Mouse (Mus musculus) midbrain, embryonic 14.5 days (tissue): ENCODE measurements around the gene Timm8a2. TPM values are rescaled to one million over a fixed set of nuclear protein-coding genes. Genes with fewer than 3 reads are reported as not detected.

ENCODE experiments used
- ATAC-seq: fragments of 200-750 bp; cut with Nextera tagmentation; 2 replicates; pipeline ENCODE4 v1.8.0; 2017; ENCODE audit warnings: moderate number of reproducible peaks, moderate library complexity; ENCODE audit not compliant: low FRiP score, low TSS enrichment
- DNase-seq: peaks from one replicate; pipeline ENCODE4 v3.0.0-alpha.2; 2015
- H3K27ac ChIP-seq: fragments of 300-500 bp; sonication (generic); replicated peaks from 2 replicates; pipeline ENCODE4 v1.5.1; 2014; ENCODE audit warnings: mild to moderate bottlenecking, low read depth, low read length, moderate library complexity
- H3K27me3 ChIP-seq: fragments of 300-500 bp; sonication (generic); 2 replicates; pipeline ENCODE4 v1.6.1; 2014; ENCODE audit warnings: low read length, control low read depth, mixed read lengths; ENCODE audit not compliant: control insufficient read depth, insufficient read depth
- H3K36me3 ChIP-seq: fragments of 300-500 bp; sonication (generic); 2 replicates; pipeline ENCODE4 v1.6.1; 2014; ENCODE audit warnings: low read length, control low read depth; ENCODE audit not compliant: control insufficient read depth, insufficient read depth
- H3K4me1 ChIP-seq: fragments of 300-500 bp; sonication (generic); 2 replicates; pipeline ENCODE4 v1.6.1; 2014; ENCODE audit warnings: mild to moderate bottlenecking, antibody characterized with exemption, low read length, control low read depth; ENCODE audit not compliant: control insufficient read depth, insufficient read depth
- H3K4me2 ChIP-seq: fragments of 300-500 bp; sonication (generic); 2 replicates; pipeline ENCODE4 v1.6.1; 2014; ENCODE audit warnings: mild to moderate bottlenecking, low read length, moderate library complexity
- H3K4me3 ChIP-seq: fragments of 300-500 bp; sonication (generic); replicated peaks from 2 replicates; pipeline ENCODE4 v1.5.1; 2014; ENCODE audit warnings: low read depth, low read length
- H3K9ac ChIP-seq: fragments of 300-500 bp; sonication (generic); replicated peaks from 2 replicates; pipeline ENCODE4 v1.6.1; 2014; ENCODE audit warnings: mild to moderate bottlenecking, low read length, moderate library complexity
- H3K9me3 ChIP-seq: fragments of 300-500 bp; sonication (generic); 2 replicates; pipeline ENCODE4 v1.6.1; 2016; ENCODE audit warnings: low read length, control low read depth, mixed read lengths; ENCODE audit not compliant: control insufficient read depth
- WGBS: fragments of 180-500 bp; shearing (Covaris S2); extraction: QIAGEN DNeasy Blood & Tissue Kit; methylation state at CpG from one replicate; pipeline ENCODE4 v1.1.7; 2014; 5-methylcytosine and 5-hydroxymethylcytosine counted together
- polyA plus RNA-seq: library from polyadenylated mRNA; unstranded; fragments of >200 nt; fragmentation: Nextera tagmentation; extraction: Ambion mirVana; gene quantifications from 2 replicates; pipeline ENCODE4 v1.2.1, GENCODE M21; 2014

Gene Timm8a2
- polyA plus RNA-seq = not detected in 2 replicates

DNA sequence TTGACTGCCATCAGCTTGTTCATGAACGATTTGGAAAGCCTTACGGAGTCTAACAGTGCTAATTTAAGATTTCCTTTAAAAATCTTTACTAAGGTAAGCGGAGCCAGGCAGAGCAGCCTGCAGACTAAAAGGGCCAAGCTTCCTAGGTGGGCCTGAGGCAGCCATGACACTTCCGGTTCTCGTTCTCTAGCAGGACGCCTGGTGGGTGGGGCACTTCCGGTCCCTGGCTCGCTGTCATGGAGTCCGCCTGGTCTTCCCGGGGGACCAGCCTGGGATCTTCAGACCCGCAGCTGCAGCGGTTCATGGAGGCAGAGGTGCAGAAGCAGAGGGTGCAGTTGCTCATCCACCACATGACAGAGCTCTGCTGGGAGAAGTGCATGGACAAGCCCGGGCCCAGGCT is at the start of gene Timm8a2:
Gene Timm8a2 (plus strand): TSS at position 224 of the 400 bp plus-strand sequence.
- no peak for ATAC-seq
- H3K27me3 ChIP-seq = no peaks in the 10 kb centered on the region
- H3K4me3 ChIP-seq = no peak within 1 kb of the TSS
- H3K36me3 ChIP-seq = no peaks in the 10 kb centered on the region
- H3K9ac ChIP-seq = no peak within 1 kb of the TSS
- no peaks in the 10 kb centered on the region for H3K4me1 ChIP-seq
- H3K27ac ChIP-seq = no peak within 1 kb of the TSS
- H3K4me2 ChIP-seq = no peak within 1 kb of the TSS
- DNase-seq = no peak
- no peaks in the 10 kb centered on the region; the same call in 1 of the 2 replicates for H3K9me3 ChIP-seq
- WGBS = 93% methylated on average over 13 of the region's 13 CpGs

DNA sequence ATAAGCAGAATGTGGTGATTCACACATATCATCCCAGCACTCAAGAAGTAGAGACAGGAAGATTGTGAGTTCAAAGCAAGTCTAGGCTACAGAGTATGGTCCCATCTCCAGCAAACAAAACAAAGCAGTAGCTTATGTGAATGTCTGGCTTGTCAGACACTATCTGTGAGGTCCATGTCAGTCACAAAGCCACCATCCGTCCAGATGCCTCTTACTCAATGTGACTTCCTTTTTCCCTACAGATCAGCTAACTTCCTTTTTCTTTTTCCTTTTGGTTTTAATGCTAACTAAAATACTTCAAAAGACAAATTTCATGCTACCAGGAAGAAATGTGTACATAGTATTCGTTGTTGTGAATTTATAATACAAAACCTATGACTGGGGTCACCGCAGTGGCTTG is 49.0 kb upstream of the Timm8a2 start:
- no peak for DNase-seq
- Histone ChIP-seq H3K9me3 (no peaks in the 10 kb centered on the region), H3K4me2 (no peak overlapping the region), H3K27ac (no peak overlapping the region), H3K4me1 (no peaks in the 10 kb centered on the region), H3K27me3 (no peaks in the 10 kb centered on the region), H3K4me3 (no peak overlapping the region), H3K9ac (no peak overlapping the region), H3K36me3 (no peaks in the 10 kb centered on the region)
- 80% methylated on average over 3 of the region's 3 CpGs for WGBS
- ATAC-seq = no peak

DNA sequence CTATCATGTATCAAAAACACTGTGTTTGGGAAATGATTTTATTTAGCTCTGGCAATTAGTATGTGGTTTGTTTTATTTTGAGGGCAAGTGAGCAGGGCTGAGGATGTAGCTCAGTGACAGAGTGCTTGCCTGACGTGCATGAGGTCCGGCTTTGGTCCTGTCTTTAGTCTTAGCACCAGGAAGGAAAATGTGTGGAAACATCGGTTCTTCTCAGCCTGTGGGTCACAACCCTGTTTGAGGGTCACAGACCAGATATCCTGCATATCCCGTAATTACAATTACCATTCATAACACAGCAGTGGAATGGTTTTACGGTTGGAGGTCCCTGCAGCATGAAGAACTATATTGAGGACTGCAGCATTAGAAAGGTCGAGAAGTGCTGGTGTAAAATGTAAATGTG is 48.4 kb upstream of the Timm8a2 start:
- 93% methylated on average over 6 of the region's 6 CpGs for WGBS
- H3K27ac ChIP-seq = no peak overlapping the region
- DNase-seq = no peak
- no peaks in the 10 kb centered on the region for H3K4me1 ChIP-seq
- no peak overlapping the region for H3K9ac ChIP-seq
- ATAC-seq = no peak
- H3K27me3 ChIP-seq = no peaks in the 10 kb centered on the region
- H3K4me2 ChIP-seq = no peak overlapping the region
- no peak overlapping the region for H3K4me3 ChIP-seq
- H3K9me3 ChIP-seq = no peaks in the 10 kb centered on the region
- 0 out of 2 replicates have a peak, but pooled peaks cover 3% of the 10 kb centered on the region for H3K36me3 ChIP-seq

DNA sequence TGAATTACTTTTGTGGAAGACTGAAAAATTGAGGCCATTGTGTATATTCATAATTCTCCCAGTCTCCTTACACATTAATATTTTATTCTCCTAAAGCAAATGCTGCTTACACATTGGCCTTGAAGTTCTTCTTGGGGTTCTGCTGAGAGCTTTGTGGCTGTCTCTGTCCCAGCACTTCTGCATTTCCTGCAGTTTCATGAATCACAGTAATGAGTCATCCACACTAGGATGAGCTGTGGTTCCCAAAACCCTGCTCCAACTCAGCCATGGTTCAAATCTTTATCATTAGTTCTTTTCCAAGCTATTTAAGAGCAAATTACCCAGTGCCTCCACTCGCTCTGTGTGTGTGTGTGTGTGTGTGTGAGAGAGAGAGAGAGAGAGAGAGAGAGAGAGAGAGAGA is 47.2 kb upstream of the Timm8a2 start:
- WGBS = 100% methylated on average over 1 of the region's 1 CpGs
- Histone ChIP-seq H3K4me1 (no peaks in the 10 kb centered on the region), H3K9me3 (no peaks in the 10 kb centered on the region), H3K4me3 (no peak overlapping the region), H3K36me3 (0 out of 2 replicates have a peak, but pooled peaks cover 5% of the 10 kb centered on the region), H3K27ac (no peak overlapping the region), H3K4me2 (no peak overlapping the region), H3K27me3 (no peaks in the 10 kb centered on the region), H3K9ac (no peak overlapping the region)
- no peak for DNase-seq
- no peak for ATAC-seq

DNA sequence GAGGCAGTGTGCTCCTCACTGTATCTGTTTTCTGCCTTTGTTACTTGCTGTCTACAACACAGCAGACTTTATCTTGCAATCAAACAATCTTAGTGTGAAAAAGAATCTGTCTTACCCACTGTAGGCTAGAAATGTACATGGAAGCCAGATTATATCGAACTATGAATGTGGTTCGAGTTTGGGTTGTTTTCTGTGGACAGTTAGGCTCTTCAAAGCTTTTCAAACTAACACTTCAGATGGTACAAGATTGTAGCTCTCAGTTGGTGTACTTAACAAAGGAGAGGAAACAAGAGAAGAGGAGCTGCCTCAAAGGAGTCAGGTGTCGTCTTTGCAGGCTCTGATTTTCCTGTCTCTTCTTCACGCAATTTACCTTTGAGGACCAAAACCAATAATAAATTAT is 46.8 kb upstream of the Timm8a2 start:
- H3K9ac ChIP-seq = no peak overlapping the region
- no peak overlapping the region for H3K4me3 ChIP-seq
- 87% methylated on average over 4 of the region's 4 CpGs for WGBS
- ATAC-seq (no peak), DNase-seq (no peak)
- H3K9me3 ChIP-seq = no peaks in the 10 kb centered on the region
- H3K4me2 ChIP-seq = no peak overlapping the region
- H3K36me3 ChIP-seq = 0 out of 2 replicates have a peak, but pooled peaks cover 5% of the 10 kb centered on the region
- H3K27ac ChIP-seq = no peak overlapping the region
- H3K4me1 ChIP-seq = no peaks in the 10 kb centered on the region
- H3K27me3 ChIP-seq = no peaks in the 10 kb centered on the region

DNA sequence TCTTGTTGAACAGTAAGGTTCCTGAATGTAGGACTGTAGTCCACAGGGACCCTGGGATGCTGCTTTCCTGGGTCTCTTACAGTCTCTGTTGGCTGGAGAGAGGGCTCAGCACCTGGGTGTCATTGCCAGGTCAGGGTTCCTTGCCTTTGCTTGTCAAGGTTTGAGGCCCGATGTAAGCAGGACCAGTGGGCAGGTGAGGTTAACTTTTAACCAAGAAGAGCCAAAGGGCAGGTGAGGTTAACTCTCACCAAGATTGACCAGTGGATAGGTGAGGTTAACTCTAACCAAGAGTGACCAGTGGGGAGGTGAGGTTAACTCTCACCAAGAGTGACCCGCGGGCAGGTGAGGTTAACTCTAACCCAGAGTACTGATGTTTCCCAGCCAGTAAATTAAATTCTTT is 45.1 kb upstream of the Timm8a2 start:
- no peak overlapping the region for H3K27ac ChIP-seq
- no peak overlapping the region for H3K4me3 ChIP-seq
- no peaks in the 10 kb centered on the region for H3K27me3 ChIP-seq
- no peak overlapping the region for H3K9ac ChIP-seq
- no peak overlapping the region for H3K4me2 ChIP-seq
- ATAC-seq = no peak
- peaks cover 9% of the 10 kb centered on the region for H3K36me3 ChIP-seq
- DNase-seq = no peak
- WGBS = 94% methylated on average over 3 of the region's 3 CpGs
- no peaks in the 10 kb centered on the region for H3K4me1 ChIP-seq
- H3K9me3 ChIP-seq = no peaks in the 10 kb centered on the region

DNA sequence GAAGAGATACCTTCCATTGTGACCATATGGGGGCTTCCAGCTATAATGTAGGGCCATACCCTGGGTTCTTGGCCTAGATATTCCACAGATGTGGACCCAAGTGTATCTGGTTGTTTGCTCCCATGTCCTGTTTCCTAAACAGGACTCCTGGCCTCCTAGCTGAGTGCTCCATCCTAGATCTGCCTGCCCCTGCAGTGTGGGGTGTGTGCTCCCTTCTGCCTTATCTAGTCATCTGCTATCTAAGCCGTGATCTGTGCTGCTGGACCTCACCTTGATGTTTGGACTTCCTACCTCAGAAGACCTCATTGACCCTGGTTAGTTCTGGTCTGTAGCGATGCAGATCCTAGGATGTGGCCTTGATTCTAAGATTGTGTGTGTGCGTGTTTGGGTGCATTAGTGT is 44.6 kb upstream of the Timm8a2 start:
- Histone ChIP-seq H3K27me3 (no peaks in the 10 kb centered on the region), H3K4me1 (no peaks in the 10 kb centered on the region), H3K4me3 (no peak overlapping the region), H3K36me3 (peaks cover 14% of the 10 kb centered on the region), H3K27ac (no peak overlapping the region), H3K9ac (no peak overlapping the region), H3K9me3 (no peaks in the 10 kb centered on the region), H3K4me2 (no peak overlapping the region)
- no peak for ATAC-seq
- no peak for DNase-seq
- WGBS = 96% methylated on average over 3 of the region's 3 CpGs

DNA sequence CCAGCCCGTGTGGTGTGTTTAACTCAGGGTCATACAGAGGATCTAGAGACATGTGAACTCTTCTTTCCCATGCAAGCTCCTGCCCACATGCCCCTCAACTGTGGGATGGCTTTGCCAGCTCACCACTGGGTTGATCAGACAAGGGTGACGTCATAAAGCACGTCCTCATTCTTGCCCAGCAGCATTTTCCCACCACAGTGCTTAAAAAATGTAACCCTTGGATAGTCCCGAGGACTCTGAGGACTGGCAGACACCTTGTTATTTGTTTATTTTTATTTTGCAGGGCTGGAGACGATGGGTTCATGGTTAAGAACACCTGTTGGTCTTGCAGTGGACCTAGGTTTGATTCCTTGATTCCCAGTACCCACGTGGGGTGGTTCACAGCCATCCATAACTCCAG is 43.6 kb upstream of the Timm8a2 start:
- DNase-seq (no peak), ATAC-seq (no peak)
- no peaks in the 10 kb centered on the region for H3K9me3 ChIP-seq
- no peak overlapping the region for H3K9ac ChIP-seq
- peaks cover 22% of the 10 kb centered on the region for H3K36me3 ChIP-seq
- H3K27me3 ChIP-seq = no peaks in the 10 kb centered on the region
- 94% methylated on average over 6 of the region's 6 CpGs for WGBS
- H3K4me2 ChIP-seq = no peak overlapping the region
- no peak overlapping the region for H3K4me3 ChIP-seq
- H3K4me1 ChIP-seq = no peaks in the 10 kb centered on the region
- H3K27ac ChIP-seq = no peak overlapping the region

DNA sequence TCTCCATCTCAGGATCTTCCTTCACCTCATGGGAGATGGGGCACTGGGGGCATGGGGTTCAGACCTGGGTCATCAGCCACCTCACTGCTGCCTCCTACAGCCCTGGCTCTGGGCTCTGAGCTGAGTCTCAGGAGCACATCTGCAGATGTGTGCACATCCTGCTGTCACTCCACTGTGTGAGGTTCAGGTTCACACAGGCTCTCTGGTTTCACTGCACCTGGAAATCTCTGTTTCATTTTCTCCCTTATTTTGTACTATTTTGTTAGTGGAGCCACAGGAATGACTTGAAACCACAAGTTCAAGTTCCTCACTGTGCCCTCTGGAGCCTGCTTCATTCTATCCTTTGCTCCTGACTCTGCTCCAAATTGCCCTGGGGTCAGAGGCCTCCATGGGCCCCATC is 42.6 kb upstream of the Timm8a2 start:
- no peak for ATAC-seq

More for the DNA sequence above, 42.6 kb upstream of the Timm8a2 start:
- Histone ChIP-seq H3K4me3 (no peak overlapping the region), H3K4me1 (no peaks in the 10 kb centered on the region), H3K4me2 (no peak overlapping the region), H3K27me3 (no peaks in the 10 kb centered on the region), H3K9ac (no peak overlapping the region), H3K27ac (no peak overlapping the region), H3K9me3 (no peaks in the 10 kb centered on the region), H3K36me3 (peaks cover 31% of the 10 kb centered on the region)
- no peak for DNase-seq
